Mouse (Mus musculus) CH12.LX (cell line): ENCODE data around the gene 6430548M08Rik. TPM values are rescaled to one million over a fixed set of nuclear protein-coding genes. Genes with fewer than 3 reads are reported as not detected.

ENCODE experiments used
- DNase-seq: peaks from one replicate; pipeline ENCODE4 v3.0.0-alpha.2; 2013; ENCODE audit errors: extremely low read depth
- H3K27ac ChIP-seq: 2 replicates; pipeline ENCODE4 v1.5.1; 2012; ENCODE audit warnings: low read depth, mild to moderate bottlenecking, control low read depth, moderate library complexity; ENCODE audit not compliant: insufficient read depth
- H3K27me3 ChIP-seq: replicated peaks from 2 replicates; pipeline ENCODE3; 2012; ENCODE audit warnings: inconsistent platforms
- H3K36me3 ChIP-seq, 2 experiments: replicated peaks in 1 of 2; 2 replicates each; pipeline versions ENCODE3 to v1.6.1; 2012; ENCODE audit warnings: inconsistent platforms in 1 of 2, low read length in 1 of 2, mild to moderate bottlenecking in 1 of 2, mixed read lengths in 1 of 2, moderate library complexity in 1 of 2; ENCODE audit not compliant: control insufficient read depth in 1 of 2, insufficient read depth in 1 of 2
- H3K4me1 ChIP-seq, 2 experiments: 2 replicates each; pipeline ENCODE4 v1.6.1; 2012; ENCODE audit warnings: inconsistent platforms in 1 of 2, moderate library complexity in 1 of 2; ENCODE audit not compliant: insufficient read depth in 2 of 2, control insufficient read depth in 1 of 2
- H3K4me2 ChIP-seq: 2 replicates; pipeline ENCODE4 v1.6.1; 2012; ENCODE audit warnings: low read depth, mild to moderate bottlenecking, control low read depth; ENCODE audit not compliant: poor library complexity, insufficient read depth, severe bottlenecking
- H3K4me3 ChIP-seq, 3 experiments: fragments of 150-350 bp in 1 of 3; sonication (generic) in 1 of 3; replicated peaks in 1 of 3; 2 replicates each; pipeline versions ENCODE3 to v1.5.1; 2011 to 2012; ENCODE audit warnings: low read depth in 2 of 3, low read length in 2 of 3, mild to moderate bottlenecking in 2 of 3, moderate library complexity in 2 of 3, control low read depth in 1 of 3, improper control_type of control experiment in 1 of 3, inconsistent platforms in 1 of 3, mixed read lengths in 1 of 3; ENCODE audit not compliant: poor library complexity in 1 of 3
- H3K79me2 ChIP-seq: replicated peaks from 2 replicates; pipeline ENCODE4 v1.6.1; 2012; ENCODE audit warnings: mild to moderate bottlenecking, moderate library complexity; ENCODE audit not compliant: control insufficient read depth, poor library complexity, insufficient read depth, severe bottlenecking; ENCODE audit errors: extremely low read depth
- H3K9ac ChIP-seq: 2 replicates; pipeline ENCODE4 v1.6.1; 2012; ENCODE audit warnings: low read depth, mild to moderate bottlenecking, control low read depth, moderate library complexity; ENCODE audit not compliant: insufficient read depth
- H3K9me3 ChIP-seq: replicated peaks from 2 replicates; pipeline ENCODE3; 2012; ENCODE audit warnings: low read length, inconsistent platforms, mixed read lengths
- BHLHE40 ChIP-seq: IDR thresholded peaks from 2 replicates; pipeline ENCODE4 v1.6.1; 2011; ENCODE audit warnings: mild to moderate bottlenecking, low read depth, low read length, improper control_type of control experiment
- CHD2 ChIP-seq: IDR thresholded peaks from 2 replicates; pipeline ENCODE4 v1.6.1; 2011; ENCODE audit warnings: low read length, improper control_type of control experiment
- E2F4 ChIP-seq: IDR thresholded peaks from 2 replicates; pipeline ENCODE4 v1.6.1; 2011; ENCODE audit warnings: low read depth, low read length, improper control_type of control experiment; ENCODE audit not compliant: insufficient replicate concordance
- EP300 ChIP-seq: IDR thresholded peaks from 2 replicates; pipeline ENCODE4 v1.6.1; 2011; ENCODE audit warnings: low read length, improper control_type of control experiment
- IRF4 ChIP-seq: IDR thresholded peaks from 2 replicates; pipeline ENCODE4 v1.6.1; 2014; ENCODE audit warnings: low read depth, mild to moderate bottlenecking, inconsistent platforms, low read length, improper control_type of control experiment
- JUND ChIP-seq: conservative IDR thresholded peaks from 2 replicates; pipeline ENCODE4 v1.6.1; 2011; ENCODE audit warnings: low read depth, low read length, improper control_type of control experiment
- MAFK ChIP-seq: IDR thresholded peaks from 2 replicates; pipeline ENCODE4 v1.6.1; 2011; ENCODE audit warnings: low read length, improper control_type of control experiment; ENCODE audit not compliant: insufficient replicate concordance
- MAX ChIP-seq: IDR thresholded peaks from 2 replicates; pipeline ENCODE4 v1.6.1; 2011; ENCODE audit warnings: low read length, improper control_type of control experiment
- MYC ChIP-seq: IDR thresholded peaks from 2 replicates; pipeline ENCODE4 v1.6.1; 2011; ENCODE audit warnings: low read depth, mild to moderate bottlenecking, improper control_type of control experiment, low read length
- NRF1 ChIP-seq: IDR thresholded peaks from 2 replicates; pipeline ENCODE4 v1.6.1; 2014; ENCODE audit warnings: low read depth, mild to moderate bottlenecking, inconsistent platforms, low read length, improper control_type of control experiment, moderate library complexity
- POLR2AphosphoS2 ChIP-seq: IDR thresholded peaks from 2 replicates; pipeline ENCODE4 v1.6.1; 2011; ENCODE audit warnings: low read depth, low read length, improper control_type of control experiment
- UBTF ChIP-seq: IDR thresholded peaks from 2 replicates; pipeline ENCODE4 v1.6.1; 2012; ENCODE audit warnings: low read depth, mild to moderate bottlenecking, inconsistent platforms, low read length, improper control_type of control experiment, moderate library complexity
- USF1 ChIP-seq: IDR thresholded peaks from 2 replicates; pipeline ENCODE4 v1.6.1; 2014; ENCODE audit warnings: low read depth, mild to moderate bottlenecking, inconsistent platforms, low read length, improper control_type of control experiment
- ZC3H11A ChIP-seq: IDR thresholded peaks from 2 replicates; pipeline ENCODE4 v1.6.1; 2012; ENCODE audit warnings: low read depth, mild to moderate bottlenecking, inconsistent platforms, low read length, improper control_type of control experiment
- ZKSCAN1 ChIP-seq: IDR thresholded peaks from 2 replicates; pipeline ENCODE4 v1.6.1; 2012; ENCODE audit warnings: low read depth, inconsistent platforms, low read length, improper control_type of control experiment, borderline replicate concordance
- ZMIZ1 ChIP-seq: IDR thresholded peaks from 2 replicates; pipeline ENCODE4 v1.6.1; 2012; ENCODE audit warnings: low read depth, mild to moderate bottlenecking, inconsistent platforms, low read length, improper control_type of control experiment
- ZNF384 ChIP-seq: IDR thresholded peaks from 2 replicates; pipeline ENCODE4 v1.6.1; 2012; ENCODE audit warnings: low read depth, low read length, improper control_type of control experiment, inconsistent platforms
- dilution Hi-C: fragments of 300-500 bp; cut with MboI; formaldehyde crosslinking; loops from 2 replicates; pipeline ENCODE4 v1.14.3; 2020; ENCODE audit warnings: low sequenced_read_pairs; ENCODE audit not compliant: extremely low pct_unique_long_range_greater_than_20kb, extremely low pct_ligation_motif_present
- in situ Hi-C: fragments of 300-500 bp; cut with MboI; formaldehyde crosslinking; loops from 3 replicates; pipeline ENCODE4 v1.14.3; 2019; ENCODE audit warnings: low sequenced_read_pairs, low pct_ligation_motif_present, low pct_unique_long_range_greater_than_20kb, mixed read lengths
- polyA plus RNA-seq: library from polyadenylated mRNA; unstranded; fragments of >175 nt; gene quantifications from 2 replicates; pipeline ENCODE4 v1.2.1, GENCODE M21; 2012; ENCODE audit warnings: low read depth; ENCODE audit not compliant: insufficient read length
- total RNA-seq, 2 experiments: library from RNA; depleted of rRNA; stranded (reverse); fragments of 300-350 nt in 1 of 2; fragments of >200 nt in 1 of 2; gene quantifications; 2 replicates each; pipeline ENCODE4 v1.2.3; 2012 to 2014

Gene 6430548M08Rik
- total and polyA plus RNA-seq, 3 experiments, result 0.13 TPM; not detected in 2

GRCm38 (mm10) chr8:120104721-120105272, 9.2 kb upstream of the 6430548M08Rik start:
- no peak overlapping the region for H3K27ac ChIP-seq
- H3K79me2 ChIP-seq, result peaks cover 18% of the 10 kb centered on the region; the same call in 1 of the 2 replicates
- peaks cover 5 to 21% of the 10 kb centered on the region in 2 experiments for H3K4me1 ChIP-seq
- H3K9me3 ChIP-seq, result no peaks in the 10 kb centered on the region
- in situ Hi-C loops, result no loop called here
- dilution Hi-C loops, result no loop called here
- H3K4me2 ChIP-seq, result no peak overlapping the region
- H3K36me3 ChIP-seq, result peaks cover 3 to 29% of the 10 kb centered on the region in 2 experiments
- no peaks in the 10 kb centered on the region for H3K27me3 ChIP-seq
- H3K9ac ChIP-seq, result no peak overlapping the region
- no peak for DNase-seq
- H3K4me3 ChIP-seq, result no peak overlapping the region
- TF ChIP-seq ZMIZ1 (no peak), ZNF384 (no peak), POLR2AphosphoS2 (no peak), ZC3H11A (no peak)
- TF ChIP-seq, all 38 proteins: peak for 0

- no peak for DNase-seq
- peaks cover 0 to 18% of the 10 kb centered on the region in 2 experiments for H3K36me3 ChIP-seq
- H3K4me1 ChIP-seq, result peaks cover 1 to 2% of the 10 kb centered on the region in 2 experiments; a peak in 3 of 4 replicates
- H3K9ac ChIP-seq, result no peak overlapping the region
- H3K4me3 ChIP-seq, result no peak overlapping the region
- dilution Hi-C loops (no loop called here), in situ Hi-C loops (no loop called here)
- no peaks in the 10 kb centered on the region for H3K9me3 ChIP-seq
- H3K27ac ChIP-seq, result no peak overlapping the region
- TF ChIP-seq MAX, result no peak
- no peak for TF ChIP-seq MYC
- TF ChIP-seq ZMIZ1, result no peak
- TF ChIP-seq EP300, result no peak
- no peak for TF ChIP-seq ZKSCAN1
- TF ChIP-seq NRF1, result no peak
- TF ChIP-seq MAFK, result no peak
- TF ChIP-seq JUND, result no peak
- TF ChIP-seq IRF4, result no peak
- no peak for TF ChIP-seq BHLHE40
- TF ChIP-seq E2F4, result no peak
- TF ChIP-seq CHD2, result no peak
- TF ChIP-seq USF1, result no peak
- no peak for TF ChIP-seq UBTF
- H3K27me3 ChIP-seq, result peaks cover 10% of the 10 kb centered on the region
- no peak overlapping the region for H3K4me2 ChIP-seq
- H3K79me2 ChIP-seq, result no peaks in the 10 kb centered on the region
These were observed 4.8 kb upstream of the 6430548M08Rik start for GRCm38 (mm10) chr8:120109149-120109548.
